Mouse (Mus musculus) intestine, embryonic 14.5 days (tissue): Measurements from ENCODE around the gene Lsm11. TPM values are rescaled to one million over a fixed set of nuclear protein-coding genes. Genes with fewer than 3 reads are reported as not detected.

ENCODE experiments used
- ATAC-seq: fragments of 200-750 bp; cut with Nextera tagmentation; replicated peaks from 2 replicates; pipeline ENCODE4 v1.8.0; 2017; ENCODE audit warnings: low read depth, moderate number of reproducible peaks, moderate TSS enrichment, moderate library complexity; ENCODE audit not compliant: low FRiP score, low TSS enrichment
- DNase-seq: peaks from one replicate; pipeline ENCODE4 v3.0.0-alpha.2; 2018; ENCODE audit warnings: low spot score
- H3K27ac ChIP-seq: fragments of 300-500 bp; sonication (generic); 2 replicates; pipeline ENCODE4 v1.5.1; 2014; ENCODE audit warnings: low read depth, mild to moderate bottlenecking, control low read depth
- H3K27me3 ChIP-seq: fragments of 300-500 bp; sonication (generic); replicated peaks from 2 replicates; pipeline ENCODE4 v1.6.1; 2014; ENCODE audit warnings: low read length, control low read depth; ENCODE audit not compliant: control insufficient read depth, insufficient read depth
- H3K36me3 ChIP-seq: fragments of 300-500 bp; sonication (generic); 2 replicates; pipeline ENCODE4 v1.6.1; 2014; ENCODE audit warnings: low read length, control low read depth; ENCODE audit not compliant: control insufficient read depth, insufficient read depth
- H3K4me1 ChIP-seq: fragments of 300-500 bp; sonication (generic); replicated peaks from 2 replicates; pipeline ENCODE4 v1.6.1; 2014; ENCODE audit warnings: low read length, control low read depth, mixed read lengths; ENCODE audit not compliant: control insufficient read depth, insufficient read depth
- H3K4me2 ChIP-seq: fragments of 300-500 bp; sonication (generic); 2 replicates; pipeline ENCODE4 v1.6.1; 2014; ENCODE audit warnings: low read length
- H3K4me3 ChIP-seq: fragments of 300-500 bp; sonication (generic); 2 replicates; pipeline ENCODE4 v1.5.1; 2014; ENCODE audit warnings: low read depth, low read length, control low read depth, mixed read lengths
- H3K9ac ChIP-seq: fragments of 300-500 bp; sonication (generic); 2 replicates; pipeline ENCODE4 v1.6.1; 2014; ENCODE audit warnings: mild to moderate bottlenecking, low read length
- H3K9me3 ChIP-seq: fragments of 300-500 bp; sonication (generic); 2 replicates; pipeline ENCODE4 v1.6.1; 2016; ENCODE audit warnings: low read length, control low read depth; ENCODE audit not compliant: control insufficient read depth
- whole genome bisulfite sequencing: fragments of 180-500 bp; shearing (Covaris S2); extraction: QIAGEN DNeasy Blood & Tissue Kit; methylation state at CpG from one replicate; pipeline ENCODE4 v1.1.7; 2014; 5-methylcytosine and 5-hydroxymethylcytosine counted together
- polyA plus RNA-seq: library from polyadenylated mRNA; unstranded; fragments of >200 nt; fragmentation: Nextera tagmentation; extraction: Ambion mirVana; gene quantifications from 2 replicates; pipeline ENCODE4 v1.2.1, GENCODE M21; 2014

Lsm11 gene
- polyA plus RNA-seq, 1 experiment from 2014 or later: 9.4 TPM

GRCm38 (mm10) chr11:45921480-45921898 is 23.2 kb downstream of the Lsm11 start:
- Histone ChIP-seq H3K27me3 (no peaks in the 10 kb centered on the region), H3K9me3 (no peaks in the 10 kb centered on the region), H3K9ac (0 out of 2 replicates have a peak overlapping the region, but pooled peaks have one; percentile 22), H3K4me3 (0 out of 2 replicates have a peak overlapping the region, but pooled peaks have one; percentile 4), H3K4me2 (peak overlapping the region; percentile 36), H3K4me1 (0 out of 2 replicates have a peak, but pooled peaks cover 6% of the 10 kb centered on the region), H3K36me3 (no peaks in the 10 kb centered on the region), H3K27ac (no peak overlapping the region)
- 14% methylated on average over 10 of the region's 10 CpGs for WGBS
- no peak for DNase-seq
- no peak for ATAC-seq

GRCm38 (mm10) chr11:45921026-45921425 is 23.7 kb downstream of the Lsm11 start:
- no peak for ATAC-seq
- H3K4me1 ChIP-seq: 0 out of 2 replicates have a peak, but pooled peaks cover 6% of the 10 kb centered on the region
- 48% methylated on average over 8 of the region's 8 CpGs for WGBS
- 0 out of 2 replicates have a peak overlapping the region, but pooled peaks have one; percentile 4 for H3K4me3 ChIP-seq
- no peak overlapping the region for H3K27ac ChIP-seq
- no peaks in the 10 kb centered on the region for H3K36me3 ChIP-seq
- peak overlapping the region; percentile 36 for H3K4me2 ChIP-seq
- no peak for DNase-seq
- no peaks in the 10 kb centered on the region for H3K9me3 ChIP-seq
- no peaks in the 10 kb centered on the region for H3K27me3 ChIP-seq
- H3K9ac ChIP-seq: 0 out of 2 replicates have a peak overlapping the region, but pooled peaks have one; percentile 22

GRCm38 (mm10) chr11:45918836-45919235 is 25.9 kb downstream of the Lsm11 start:
- H3K9ac ChIP-seq: no peak overlapping the region
- DNase-seq (no peak), ATAC-seq (no peak)
- 0 out of 2 replicates have a peak, but pooled peaks cover 6% of the 10 kb centered on the region for H3K4me1 ChIP-seq
- no peaks in the 10 kb centered on the region for H3K27me3 ChIP-seq
- H3K4me2 ChIP-seq: no peak overlapping the region
- H3K9me3 ChIP-seq: no peaks in the 10 kb centered on the region
- no peaks in the 10 kb centered on the region for H3K36me3 ChIP-seq
- no peak overlapping the region for H3K27ac ChIP-seq
- H3K4me3 ChIP-seq: no peak overlapping the region
- WGBS: 80% methylated on average over 4 of the region's 4 CpGs

DNA sequence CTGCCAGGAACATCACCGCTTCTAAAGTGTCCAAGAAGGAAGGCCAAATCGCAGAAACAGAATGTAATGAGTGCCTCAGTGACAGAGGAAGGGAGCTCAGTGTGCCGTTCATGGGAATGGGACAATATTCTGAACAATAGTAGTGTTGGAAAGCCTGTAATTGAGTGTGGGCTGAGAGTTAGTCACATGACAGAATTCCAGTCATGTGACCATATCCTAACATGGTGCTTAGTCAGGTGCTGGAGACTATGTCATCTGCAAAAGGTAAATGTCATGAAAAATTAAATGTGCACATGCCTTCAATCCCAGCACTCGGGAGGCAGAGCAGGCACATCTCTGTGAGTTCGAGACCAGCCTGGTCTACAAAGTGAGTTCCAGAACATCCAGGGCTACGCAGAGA is 26.7 kb downstream of the Lsm11 start:
- no peaks in the 10 kb centered on the region for H3K27me3 ChIP-seq
- H3K4me3 ChIP-seq: no peak overlapping the region
- no peaks in the 10 kb centered on the region for H3K9me3 ChIP-seq
- no peak for ATAC-seq
- H3K4me2 ChIP-seq: no peak overlapping the region
- WGBS: 93% methylated on average over 6 of the region's 6 CpGs
- H3K4me1 ChIP-seq: 0 out of 2 replicates have a peak, but pooled peaks cover 6% of the 10 kb centered on the region
- no peaks in the 10 kb centered on the region for H3K36me3 ChIP-seq
- no peak for DNase-seq
- H3K9ac ChIP-seq: no peak overlapping the region
- no peak overlapping the region for H3K27ac ChIP-seq

DNA sequence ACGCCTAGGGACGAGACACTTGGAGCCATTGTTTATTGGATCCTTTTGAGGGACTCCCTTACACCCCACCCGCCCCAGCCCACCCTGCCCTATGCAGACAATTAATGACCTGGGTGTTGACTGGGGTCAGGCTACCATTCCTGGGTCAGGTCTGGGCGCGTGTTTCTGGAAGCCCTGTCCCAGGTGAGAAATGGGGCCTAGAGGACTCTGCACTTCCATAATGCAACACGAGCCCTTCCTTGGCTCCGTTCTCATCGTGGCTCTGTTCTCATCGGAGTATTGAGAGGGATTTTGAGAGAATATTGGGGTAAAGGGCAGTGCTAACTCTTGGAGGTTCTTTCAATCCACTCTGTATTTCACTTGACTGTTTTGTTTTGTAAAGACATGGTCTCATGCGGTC is 28.5 kb downstream of the Lsm11 start:
- WGBS: 75% methylated on average over 10 of the region's 10 CpGs
- no peak for ATAC-seq

DNA sequence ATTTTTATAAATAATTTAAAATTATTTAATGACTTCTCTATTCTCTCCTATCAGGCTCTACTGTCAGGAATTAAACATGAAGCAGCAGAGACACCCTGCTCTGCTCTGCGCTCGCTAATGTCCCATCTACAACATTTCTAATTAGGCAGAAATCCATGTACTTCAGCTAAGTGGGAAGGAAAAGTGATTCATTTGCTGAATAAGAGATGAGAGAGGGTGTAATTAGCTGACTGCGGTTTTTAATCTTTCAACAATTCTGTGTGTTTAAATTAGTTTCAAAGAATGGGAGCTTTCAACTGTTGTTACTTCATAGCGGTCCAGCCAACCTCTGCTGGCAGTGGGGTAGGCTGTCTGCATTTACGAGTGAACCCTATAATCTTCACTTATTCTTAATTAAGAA is 34.0 kb downstream of the Lsm11 start:
- no peak overlapping the region for H3K4me3 ChIP-seq
- no peak for DNase-seq
- peaks cover 63% of the 10 kb centered on the region for H3K36me3 ChIP-seq
- no peaks in the 10 kb centered on the region for H3K4me1 ChIP-seq
- no peaks in the 10 kb centered on the region for H3K27me3 ChIP-seq
- ATAC-seq: no peak
- 97% methylated on average over 5 of the region's 5 CpGs for WGBS
- no peak overlapping the region for H3K9ac ChIP-seq
- H3K9me3 ChIP-seq: no peaks in the 10 kb centered on the region
- H3K27ac ChIP-seq: no peak overlapping the region
- no peak overlapping the region for H3K4me2 ChIP-seq

More for the DNA sequence above, 28.5 kb downstream of the Lsm11 start:
- Histone ChIP-seq H3K9ac (no peak overlapping the region), H3K27ac (no peak overlapping the region), H3K9me3 (no peaks in the 10 kb centered on the region), H3K4me1 (0 out of 2 replicates have a peak, but pooled peaks cover under 1% of the 10 kb centered on the region), H3K27me3 (no peaks in the 10 kb centered on the region), H3K4me2 (no peak overlapping the region), H3K36me3 (peaks cover 12% of the 10 kb centered on the region), H3K4me3 (no peak overlapping the region)
- DNase-seq: no peak

DNA sequence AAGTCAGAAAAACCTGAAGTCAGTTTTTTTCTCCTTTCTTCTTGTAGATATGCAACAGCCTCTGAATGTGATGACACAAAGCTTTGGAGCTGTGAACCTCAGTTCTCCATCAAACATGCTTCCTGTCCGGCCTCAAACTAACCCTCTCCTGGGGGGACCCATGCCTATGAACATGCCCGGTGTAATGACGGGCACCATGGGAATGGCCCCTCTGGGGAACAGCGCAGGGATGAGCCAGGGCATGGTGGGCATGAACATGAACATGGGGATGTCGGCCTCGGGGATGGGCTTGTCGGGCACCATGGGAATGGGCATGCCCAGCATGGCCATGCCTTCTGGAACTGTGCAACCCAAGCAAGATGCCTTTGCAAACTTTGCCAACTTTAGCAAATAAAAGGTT is 35.8 kb downstream of the Lsm11 start:
- WGBS: 95% methylated on average over 7 of the region's 7 CpGs
- no peak for DNase-seq

DNA sequence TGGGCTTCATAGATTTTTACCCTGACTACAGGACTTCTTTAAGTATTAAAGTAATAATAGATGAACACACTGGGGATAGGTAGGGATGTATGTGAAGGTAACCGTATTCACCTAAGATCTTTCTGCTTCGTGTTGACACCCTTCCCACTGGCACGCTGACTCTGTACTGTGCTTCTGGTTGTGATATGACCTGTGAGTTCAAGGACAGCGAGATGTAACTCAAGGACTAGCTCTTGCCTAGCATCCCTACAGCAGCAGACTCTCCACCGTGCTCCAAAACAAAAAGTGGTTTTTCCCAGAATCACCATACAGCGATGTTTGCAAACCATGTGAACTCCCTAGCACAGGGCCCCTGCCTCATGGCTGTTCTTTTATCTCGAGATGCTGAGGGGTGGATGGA is 36.7 kb downstream of the Lsm11 start:
- DNase-seq (no peak), ATAC-seq (no peak)
- Histone ChIP-seq H3K4me3 (no peak overlapping the region), H3K4me2 (no peak overlapping the region), H3K9ac (no peak overlapping the region), H3K27ac (no peak overlapping the region), H3K9me3 (no peaks in the 10 kb centered on the region), H3K27me3 (no peaks in the 10 kb centered on the region), H3K4me1 (no peaks in the 10 kb centered on the region), H3K36me3 (peaks cover 78% of the 10 kb centered on the region)
- 92% methylated on average over 7 of the region's 7 CpGs for WGBS

More for the DNA sequence above, 35.8 kb downstream of the Lsm11 start:
- H3K9me3 ChIP-seq: no peaks in the 10 kb centered on the region
- H3K36me3 ChIP-seq: peaks cover 70% of the 10 kb centered on the region
- H3K4me3 ChIP-seq: no peak overlapping the region
- no peak overlapping the region for H3K27ac ChIP-seq
- no peak overlapping the region for H3K9ac ChIP-seq
- no peak for ATAC-seq
- H3K4me2 ChIP-seq: no peak overlapping the region
- no peaks in the 10 kb centered on the region for H3K4me1 ChIP-seq
- no peaks in the 10 kb centered on the region for H3K27me3 ChIP-seq

DNA sequence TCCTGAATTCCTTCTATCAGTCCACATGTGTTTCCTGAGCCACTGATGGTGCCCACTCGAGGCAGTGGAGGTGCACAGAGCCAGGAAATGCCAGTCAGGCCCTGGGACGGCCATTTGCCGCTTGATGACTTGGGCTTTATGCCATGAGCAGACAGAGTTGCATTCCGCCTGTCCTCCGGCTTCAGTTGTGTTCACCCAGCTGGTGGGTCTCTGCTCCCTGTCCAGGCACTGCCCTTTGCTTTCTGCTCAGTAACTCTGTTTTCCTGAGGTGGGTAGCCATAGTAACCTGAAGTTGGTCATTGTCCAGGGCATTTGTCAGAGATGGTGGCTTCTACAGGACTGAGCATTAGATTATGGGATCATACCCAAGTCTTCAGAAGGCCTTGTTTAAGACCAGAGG is 37.4 kb downstream of the Lsm11 start:
- 87% methylated on average over 5 of the region's 5 CpGs for WGBS
- no peak overlapping the region for H3K27ac ChIP-seq
- no peaks in the 10 kb centered on the region for H3K4me1 ChIP-seq
- H3K4me2 ChIP-seq: no peak overlapping the region
- H3K4me3 ChIP-seq: no peak overlapping the region
- DNase-seq (no peak), ATAC-seq (no peak)
- no peak overlapping the region for H3K9ac ChIP-seq
- H3K27me3 ChIP-seq: no peaks in the 10 kb centered on the region
- H3K9me3 ChIP-seq: no peaks in the 10 kb centered on the region
- H3K36me3 ChIP-seq: peaks cover 84% of the 10 kb centered on the region
